Mouse (Mus musculus) stomach, embryonic 14.5 days (tissue): Measurements from ENCODE around the gene Nek6. TPM values are rescaled to one million over a fixed set of nuclear protein-coding genes. Genes with fewer than 3 reads are reported as not detected.

Source experiments
- ATAC-seq: fragments of 200-750 bp; cut with Nextera tagmentation; 2 replicates; pipeline ENCODE4 v1.8.0; 2017; ENCODE audit warnings: low read depth, moderate TSS enrichment; ENCODE audit not compliant: insufficient number of reproducible peaks, insufficient read depth, low FRiP score
- H3K27ac ChIP-seq: fragments of 300-500 bp; sonication (generic); 2 replicates; pipeline ENCODE4 v1.5.1; 2014; ENCODE audit warnings: mild to moderate bottlenecking, low read length, moderate library complexity, mixed read lengths
- H3K27me3 ChIP-seq: fragments of 300-500 bp; sonication (generic); 2 replicates; pipeline ENCODE4 v1.6.1; 2014; ENCODE audit warnings: low read length, control low read depth, mixed read lengths; ENCODE audit not compliant: control insufficient read depth, insufficient read depth
- H3K36me3 ChIP-seq: fragments of 300-500 bp; sonication (generic); 2 replicates; pipeline ENCODE4 v1.6.1; 2014; ENCODE audit warnings: mild to moderate bottlenecking, control low read depth, low read length, moderate library complexity, mixed read lengths; ENCODE audit not compliant: control insufficient read depth, insufficient read depth
- H3K4me1 ChIP-seq: fragments of 300-500 bp; sonication (generic); 2 replicates; pipeline ENCODE4 v1.6.1; 2014; ENCODE audit warnings: low read length, control low read depth, mixed read lengths; ENCODE audit not compliant: control insufficient read depth, insufficient read depth
- H3K4me2 ChIP-seq: fragments of 300-500 bp; sonication (generic); replicated peaks from 2 replicates; pipeline ENCODE4 v1.6.1; 2014; ENCODE audit warnings: low read depth, low read length, control low read depth
- H3K4me3 ChIP-seq: fragments of 300-500 bp; sonication (generic); 2 replicates; pipeline ENCODE4 v1.5.1; 2014; ENCODE audit warnings: low read depth, low read length, control low read depth
- H3K9ac ChIP-seq: fragments of 300-500 bp; sonication (generic); replicated peaks from 2 replicates; pipeline ENCODE4 v1.6.1; 2014; ENCODE audit warnings: low read depth, mild to moderate bottlenecking, control low read depth, low read length, moderate library complexity, mixed read lengths
- H3K9me3 ChIP-seq: fragments of 300-500 bp; sonication (generic); 2 replicates; pipeline ENCODE4 v1.6.1; 2016; ENCODE audit warnings: low read depth, low read length, control low read depth; ENCODE audit not compliant: control insufficient read depth
- WGBS: fragments of 180-500 bp; shearing (Covaris S2); extraction: QIAGEN DNeasy Blood & Tissue Kit; methylation state at CpG from one replicate; pipeline ENCODE4 v1.1.7; 2014; 5-methylcytosine and 5-hydroxymethylcytosine counted together
- polyA plus RNA-seq: library from polyadenylated mRNA; unstranded; fragments of >200 nt; fragmentation: Nextera tagmentation; extraction: Ambion mirVana; gene quantifications from 2 replicates; pipeline ENCODE4 v1.2.1, GENCODE M21; 2014

Gene Nek6
- polyA plus RNA-seq, 1 experiment from 2014 or later = 132 TPM

DNA sequence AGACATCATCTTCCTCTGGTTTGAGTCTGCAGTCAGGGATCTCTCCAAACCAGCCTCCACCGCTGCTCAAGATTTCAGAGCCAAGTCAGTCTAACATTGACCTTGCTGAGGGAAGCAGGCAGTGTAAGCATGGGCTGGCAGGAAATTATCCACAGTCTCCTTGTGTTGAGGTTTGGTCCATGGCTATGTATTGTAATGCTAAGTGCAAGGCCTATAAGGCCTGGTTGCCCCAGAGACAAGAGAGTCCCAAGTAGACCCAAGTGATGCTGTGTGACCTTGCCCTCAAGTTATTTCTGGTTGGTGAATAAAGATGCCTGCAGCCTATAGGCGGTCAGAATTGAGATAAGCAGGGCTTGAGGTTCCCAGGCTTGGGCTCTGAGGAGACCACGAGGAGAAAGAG, 45.3 kb downstream of the Nek6 start:
- H3K36me3 ChIP-seq = peaks cover 20% of the 10 kb centered on the region
- no peak overlapping the region for H3K27ac ChIP-seq
- H3K27me3 ChIP-seq = no peaks in the 10 kb centered on the region
- no peaks in the 10 kb centered on the region for H3K9me3 ChIP-seq
- no peak overlapping the region for H3K4me2 ChIP-seq
- H3K4me3 ChIP-seq = no peak overlapping the region
- H3K4me1 ChIP-seq = 0 out of 2 replicates have a peak, but pooled peaks cover 9% of the 10 kb centered on the region
- no peak overlapping the region for H3K9ac ChIP-seq
- 87% methylated on average over 3 of the region's 3 CpGs for WGBS
- ATAC-seq = no peak

- Histone ChIP-seq H3K27ac (no peak overlapping the region), H3K4me1 (no peaks in the 10 kb centered on the region), H3K9ac (no peak overlapping the region), H3K36me3 (peaks cover 33% of the 10 kb centered on the region), H3K4me3 (no peak overlapping the region), H3K27me3 (no peaks in the 10 kb centered on the region), H3K9me3 (no peaks in the 10 kb centered on the region), H3K4me2 (no peak overlapping the region)
- WGBS = 74% methylated on average over 17 of the region's 17 CpGs
- no peak for ATAC-seq
These were observed 49.1 kb downstream of the Nek6 start for GRCm38 (mm10) chr2:38560296-38561227.

DNA sequence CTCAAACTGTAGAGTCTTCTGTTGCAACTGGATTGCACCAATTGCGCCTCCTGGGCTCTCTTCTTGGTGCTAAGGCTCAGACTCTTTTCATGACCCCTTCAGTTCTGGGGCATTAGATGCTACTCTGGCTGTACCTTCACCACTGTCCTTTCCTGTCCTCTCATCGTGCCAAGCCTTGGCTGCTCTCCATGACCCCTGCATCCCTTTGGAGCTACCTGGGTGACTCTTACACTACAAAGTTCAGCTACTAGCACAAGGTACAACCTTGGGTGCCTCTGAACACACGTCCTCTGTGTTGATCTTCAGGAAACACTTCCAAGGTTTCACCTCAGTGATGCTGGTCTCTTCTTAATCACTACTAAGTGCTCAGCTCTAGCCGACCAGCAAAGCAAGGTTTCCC, 51.2 kb downstream of the Nek6 start:
- no peaks in the 10 kb centered on the region for H3K27me3 ChIP-seq
- H3K9ac ChIP-seq = no peak overlapping the region
- H3K4me1 ChIP-seq = no peaks in the 10 kb centered on the region
- no peak for ATAC-seq
- 87% methylated on average over 4 of the region's 4 CpGs for WGBS
- H3K4me2 ChIP-seq = no peak overlapping the region
- H3K27ac ChIP-seq = no peak overlapping the region
- H3K9me3 ChIP-seq = no peaks in the 10 kb centered on the region
- peaks cover 41% of the 10 kb centered on the region for H3K36me3 ChIP-seq
- H3K4me3 ChIP-seq = no peak overlapping the region

- H3K27ac ChIP-seq = no peak overlapping the region
- no peak overlapping the region for H3K4me3 ChIP-seq
- H3K9ac ChIP-seq = no peak overlapping the region
- no peaks in the 10 kb centered on the region for H3K9me3 ChIP-seq
- WGBS = 89% methylated on average over 23 of the region's 23 CpGs
- H3K4me1 ChIP-seq = no peaks in the 10 kb centered on the region
- no peak overlapping the region for H3K4me2 ChIP-seq
- peaks cover 49% of the 10 kb centered on the region for H3K36me3 ChIP-seq
- H3K27me3 ChIP-seq = no peaks in the 10 kb centered on the region
- no peak for ATAC-seq
These were observed 60.6 kb downstream of the Nek6 start for GRCm38 (mm10) chr2:38571971-38572601.

DNA sequence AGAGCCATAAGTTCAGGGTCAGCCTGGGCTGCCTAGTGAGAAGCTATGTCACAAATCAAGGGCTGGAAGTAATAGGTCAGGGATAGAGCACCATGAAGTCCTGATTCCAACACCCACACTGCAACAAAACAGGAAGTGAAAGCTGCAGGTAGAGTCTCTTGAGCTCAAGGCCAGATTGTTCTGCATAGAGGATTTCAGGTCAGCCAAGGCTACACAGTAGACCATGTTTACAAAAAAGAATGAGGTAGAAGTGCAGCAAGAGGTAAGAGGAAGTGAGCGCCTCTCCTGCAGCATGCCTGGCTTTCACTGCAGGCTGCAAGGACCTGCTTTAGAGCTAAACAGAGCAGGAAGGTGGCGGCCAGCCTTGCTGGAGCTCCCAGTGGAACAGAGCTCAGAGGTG, 63.3 kb downstream of the Nek6 start:
- no peak overlapping the region for H3K4me3 ChIP-seq
- H3K27me3 ChIP-seq = no peaks in the 10 kb centered on the region
- 83% methylated on average over 2 of the region's 2 CpGs for WGBS
- H3K9ac ChIP-seq = no peak overlapping the region
- no peak for ATAC-seq
- no peak overlapping the region for H3K4me2 ChIP-seq
- H3K4me1 ChIP-seq = no peaks in the 10 kb centered on the region
- H3K9me3 ChIP-seq = no peaks in the 10 kb centered on the region
- no peak overlapping the region for H3K27ac ChIP-seq
- H3K36me3 ChIP-seq = peaks cover 50% of the 10 kb centered on the region

DNA sequence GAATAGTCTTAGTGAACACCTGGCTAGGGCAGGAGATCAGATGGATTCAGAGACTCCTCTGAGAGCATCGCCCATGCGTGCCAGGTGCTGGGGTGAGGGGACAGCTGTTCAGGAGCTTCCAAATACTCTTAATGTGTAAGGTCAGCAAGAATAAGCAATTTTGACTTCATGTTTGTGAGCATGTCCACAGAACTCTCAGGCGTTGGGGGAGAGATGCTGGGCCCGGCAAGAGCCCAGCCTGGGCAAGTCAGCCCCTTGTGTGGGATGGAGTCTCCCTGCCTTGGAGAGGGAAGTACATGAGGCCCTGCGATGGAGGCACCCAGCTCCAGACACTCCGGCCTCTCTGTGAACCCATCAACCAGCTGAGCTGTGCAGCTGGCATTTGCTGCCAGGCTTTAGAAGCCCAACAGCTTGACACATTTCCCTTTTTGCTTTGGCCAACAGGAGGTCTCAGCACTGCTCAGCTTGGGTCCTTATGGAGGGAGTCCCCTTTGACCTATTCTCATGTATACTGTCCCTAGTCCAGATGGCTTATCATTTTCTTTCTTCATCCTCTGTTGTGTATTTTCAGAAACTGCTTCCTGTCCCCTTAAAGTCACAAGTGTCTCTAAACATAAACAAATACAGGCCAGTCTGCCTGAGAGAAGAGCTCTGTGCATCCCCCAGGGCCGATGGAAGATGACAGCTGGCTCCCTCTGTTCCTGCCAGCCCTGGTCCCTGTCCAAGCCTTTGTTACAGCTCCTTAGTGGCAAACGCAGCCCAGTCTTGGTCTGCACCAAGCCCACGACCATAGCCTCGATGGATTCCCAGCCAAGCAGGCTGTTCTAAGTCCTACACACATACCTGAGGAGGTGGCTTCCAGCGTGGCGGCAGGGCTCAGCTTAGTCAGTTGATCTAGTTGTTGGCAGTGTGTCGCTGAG, 67.4 kb downstream of the Nek6 start:
- peak; percentile 24; the same call in 1 of the 2 replicates for ATAC-seq
- 55% methylated on average over 13 of the region's 13 CpGs for WGBS

GRCm38 (mm10) chr2:38579528-38579927, 68.1 kb downstream of the Nek6 start:
- H3K27me3 ChIP-seq = no peaks in the 10 kb centered on the region
- 40% methylated on average over 1 of the region's 1 CpGs for WGBS
- H3K4me1 ChIP-seq = no peaks in the 10 kb centered on the region
- H3K4me2 ChIP-seq = no peak overlapping the region
- peaks cover 55% of the 10 kb centered on the region for H3K36me3 ChIP-seq
- no peak overlapping the region for H3K9ac ChIP-seq
- H3K9me3 ChIP-seq = no peaks in the 10 kb centered on the region
- no peak for ATAC-seq
- no peak overlapping the region for H3K27ac ChIP-seq
- H3K4me3 ChIP-seq = no peak overlapping the region

More for the DNA sequence above, 67.4 kb downstream of the Nek6 start:
- no peak overlapping the region for H3K4me2 ChIP-seq
- no peak overlapping the region for H3K27ac ChIP-seq
- no peaks in the 10 kb centered on the region for H3K27me3 ChIP-seq
- no peak overlapping the region for H3K4me3 ChIP-seq
- no peak overlapping the region for H3K9ac ChIP-seq
- H3K4me1 ChIP-seq = no peaks in the 10 kb centered on the region
- no peaks in the 10 kb centered on the region for H3K9me3 ChIP-seq
- H3K36me3 ChIP-seq = peaks cover 52% of the 10 kb centered on the region

DNA sequence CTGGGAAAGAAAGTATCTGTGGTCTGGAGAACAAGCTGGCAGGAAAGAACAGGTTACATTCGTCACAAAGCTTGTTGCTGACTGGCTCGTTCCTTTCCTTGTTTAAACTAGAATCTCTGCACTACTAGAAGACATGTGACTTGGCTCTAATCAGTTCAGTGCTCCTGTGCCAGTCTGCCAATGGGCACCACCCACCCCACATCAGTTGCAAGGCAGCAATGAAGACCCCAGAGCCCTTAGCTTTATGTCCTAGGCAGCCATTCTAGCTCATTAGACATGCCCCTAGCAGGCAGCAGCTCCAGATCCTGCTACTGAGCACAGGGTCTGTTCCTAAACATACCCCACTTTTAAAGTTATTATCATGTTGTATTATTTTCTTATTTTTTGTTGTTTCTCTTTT, 72.5 kb downstream of the Nek6 start:
- no peak for ATAC-seq
- no peaks in the 10 kb centered on the region for H3K4me1 ChIP-seq
- no peak overlapping the region for H3K4me2 ChIP-seq
- H3K27me3 ChIP-seq = no peaks in the 10 kb centered on the region
- H3K27ac ChIP-seq = no peak overlapping the region
- H3K9me3 ChIP-seq = no peaks in the 10 kb centered on the region
- H3K36me3 ChIP-seq = peaks cover 68% of the 10 kb centered on the region
- WGBS = 65% methylated on average over 2 of the region's 2 CpGs
- H3K4me3 ChIP-seq = no peak overlapping the region
- H3K9ac ChIP-seq = no peak overlapping the region
